Mouse (Mus musculus) C2C12 (cell line): ENCODE measurements around the gene Ckap2l.

ENCODE experiments used
- CTCF ChIP-seq: IDR thresholded peaks from one replicate; pipeline ENCODE4 v1.5.1; 2011; ENCODE audit not compliant: control insufficient read depth, insufficient read depth, insufficient read length
- MAX ChIP-seq: IDR thresholded peaks from one replicate; pipeline ENCODE4 v1.6.1; 2011; ENCODE audit warnings: mild to moderate bottlenecking, control low read depth

DNA sequence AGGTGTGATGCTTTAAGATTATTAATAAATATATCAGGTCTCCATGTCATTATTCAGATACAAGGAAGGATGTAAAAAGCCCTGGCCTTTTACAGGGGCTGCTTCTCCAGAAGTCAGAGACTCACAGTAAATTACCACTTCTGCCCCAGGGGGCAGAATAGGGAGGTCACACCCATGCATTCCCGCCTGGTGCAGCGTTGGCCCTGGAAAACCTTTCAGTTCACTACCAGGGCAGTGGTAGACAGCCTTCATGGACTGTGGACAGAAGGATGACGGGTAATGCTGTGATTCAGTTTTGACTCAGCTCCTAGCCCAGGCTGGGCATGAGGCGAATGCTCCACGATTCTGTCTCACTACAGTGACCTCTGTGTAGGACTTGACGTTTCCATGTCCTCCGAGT, 50.6 kb downstream of the Ckap2l start:
- TF ChIP-seq CTCF, result no peak
- TF ChIP-seq MAX, result no peak
